Mouse (Mus musculus) thymus, adult 2 months (tissue): ENCODE results near the gene Jak2.

Source experiments
- CTCF ChIP-seq: fragments of 200-500 bp; IDR thresholded peaks from 2 replicates; pipeline ENCODE4 v1.5.1; 2012; ENCODE audit warnings: mild to moderate bottlenecking, control low read depth, low read length, moderate library complexity, borderline replicate concordance; ENCODE audit not compliant: control insufficient read depth, poor library complexity, insufficient read depth; ENCODE audit errors: extremely low read depth
- POLR2A ChIP-seq: fragments of 200-500 bp; IDR thresholded peaks from 2 replicates; pipeline ENCODE4 v1.6.1; 2012; ENCODE audit warnings: mild to moderate bottlenecking, low read length, control low read depth, moderate library complexity; ENCODE audit not compliant: control insufficient read depth, poor library complexity, insufficient read depth; ENCODE audit errors: extremely low read depth

DNA sequence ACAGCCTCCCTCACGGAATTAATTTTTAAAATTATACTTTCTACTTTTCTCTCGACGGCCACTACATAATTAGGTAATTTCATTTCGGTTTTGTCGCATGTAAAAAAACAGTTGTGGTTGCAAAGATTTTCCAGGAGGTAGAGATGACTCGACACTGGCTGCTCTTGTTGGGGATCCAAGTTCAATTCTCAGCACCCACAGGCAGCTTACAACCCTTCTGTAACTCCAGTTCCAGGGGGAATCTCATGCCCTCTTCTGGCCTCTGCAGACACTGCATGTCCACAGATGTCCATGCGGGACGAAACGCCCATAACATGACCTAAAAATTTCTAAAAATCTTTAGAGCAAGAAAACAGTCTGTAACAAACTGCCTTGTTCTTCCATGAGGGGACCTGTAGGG lies 41.3 kb upstream of the Jak2 start:
- no peak for TF ChIP-seq CTCF
- no peak for TF ChIP-seq POLR2A
